Mouse (Mus musculus) C2C12 (cell line): Measurements from ENCODE around the gene Rtl1. TPM values are rescaled to one million over a fixed set of nuclear protein-coding genes. Genes with fewer than 3 reads are reported as not detected.

Source experiments
- H3K27me3 ChIP-seq: one replicate; pipeline ENCODE4 v1.6.1; 2011; ENCODE audit not compliant: control insufficient read depth, insufficient read depth, insufficient read length
- H3K36me3 ChIP-seq: one replicate; pipeline ENCODE4 v1.6.1; 2011; ENCODE audit not compliant: control insufficient read depth, insufficient read depth
- H3K4me3 ChIP-seq: one replicate; pipeline ENCODE4 v1.5.1; 2011; ENCODE audit warnings: mild to moderate bottlenecking, control low read depth; ENCODE audit not compliant: poor library complexity, insufficient read depth, severe bottlenecking
- H3K79me2 ChIP-seq: one replicate; pipeline ENCODE4 v1.6.1; 2011; ENCODE audit not compliant: control insufficient read depth, insufficient read depth
- H3K79me3 ChIP-seq: one replicate; pipeline ENCODE4 v1.6.1; 2011; ENCODE audit warnings: low read depth, control low read depth
- H3ac ChIP-seq: one replicate; pipeline ENCODE3; 2011; ENCODE audit warnings: low read depth; ENCODE audit not compliant: control insufficient read depth, insufficient read length
- CEBPB ChIP-seq: IDR thresholded peaks from one replicate; pipeline ENCODE4 v1.6.1; 2011; ENCODE audit warnings: low read depth, mild to moderate bottlenecking, control low read depth, moderate library complexity
- CTCF ChIP-seq: IDR thresholded peaks from one replicate; pipeline ENCODE4 v1.5.1; 2011; ENCODE audit not compliant: control insufficient read depth, insufficient read depth, insufficient read length
- FOSL1 ChIP-seq: IDR thresholded peaks from one replicate; pipeline ENCODE4 v1.8.0; 2011; ENCODE audit warnings: mild to moderate bottlenecking, low read length; ENCODE audit not compliant: poor library complexity, insufficient read depth, severe bottlenecking
- MAX ChIP-seq: IDR thresholded peaks from one replicate; pipeline ENCODE4 v1.6.1; 2011; ENCODE audit warnings: mild to moderate bottlenecking, control low read depth
- MYOD1 ChIP-seq: IDR thresholded peaks from one replicate; pipeline ENCODE4 v1.6.1; 2011; ENCODE audit warnings: low read depth; ENCODE audit not compliant: control insufficient read depth, insufficient read length
- MYOG ChIP-seq: IDR thresholded peaks from one replicate; pipeline ENCODE4 v1.6.1; 2011; ENCODE audit not compliant: control insufficient read depth, insufficient read length; ENCODE audit errors: extremely low read depth
- USF1 ChIP-seq: IDR thresholded peaks from one replicate; pipeline ENCODE4 v1.6.1; 2011; ENCODE audit warnings: low read depth, mild to moderate bottlenecking, control low read depth, moderate library complexity
- polyA plus RNA-seq: library from polyadenylated mRNA; unstranded; fragments of >200 nt; fragmentation: generic; extraction: Trizol; gene quantifications from one replicate; pipeline ENCODE4 v1.2.1, GENCODE M21; 2012; ENCODE audit warnings: missing spikeins

The Rtl1 gene
- polyA plus RNA-seq, 1 experiment: not detected

DNA sequence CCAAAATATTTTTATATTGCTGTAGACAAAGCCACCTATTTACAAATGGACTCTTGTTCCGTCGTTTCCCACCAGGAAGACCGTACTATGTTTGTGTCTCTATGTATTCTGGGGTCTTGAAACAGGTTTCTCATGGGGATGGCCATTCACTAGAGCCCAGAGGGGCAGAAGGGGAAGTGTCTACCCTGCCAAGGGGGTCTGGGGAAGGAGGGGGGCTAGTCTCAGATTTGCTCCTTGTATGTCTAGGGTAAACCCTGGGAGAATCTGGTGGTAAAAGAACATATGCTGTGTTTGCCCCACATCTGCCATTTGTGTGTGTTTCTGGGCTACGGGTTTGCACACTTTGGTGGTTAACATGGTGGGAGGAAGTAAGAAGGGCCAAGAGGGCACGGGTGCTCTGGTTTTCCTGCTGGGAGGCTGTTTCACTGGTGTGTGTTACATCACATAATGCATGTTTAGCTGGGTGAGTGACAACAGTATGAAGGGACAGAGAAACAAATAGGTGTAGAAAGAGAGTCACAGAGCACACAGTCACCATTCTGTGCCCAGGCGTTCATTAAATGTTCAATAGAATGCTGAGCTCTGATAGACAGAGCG lies 41.1 kb downstream of the Rtl1 start:
- H3K79me3 ChIP-seq: no peaks in the 10 kb centered on the region
- no peak for TF ChIP-seq USF1
- no peak for TF ChIP-seq MAX
- no peak for TF ChIP-seq FOSL1
- no peak for TF ChIP-seq MYOG
- no peak for TF ChIP-seq MYOD1
- TF ChIP-seq CEBPB: no peak
- TF ChIP-seq CTCF: no peak
- no peak overlapping the region for H3ac ChIP-seq
- no peaks in the 10 kb centered on the region for H3K79me2 ChIP-seq
- peaks cover 25% of the 10 kb centered on the region for H3K27me3 ChIP-seq
- H3K4me3 ChIP-seq: no peak overlapping the region
- no peaks in the 10 kb centered on the region for H3K36me3 ChIP-seq

DNA sequence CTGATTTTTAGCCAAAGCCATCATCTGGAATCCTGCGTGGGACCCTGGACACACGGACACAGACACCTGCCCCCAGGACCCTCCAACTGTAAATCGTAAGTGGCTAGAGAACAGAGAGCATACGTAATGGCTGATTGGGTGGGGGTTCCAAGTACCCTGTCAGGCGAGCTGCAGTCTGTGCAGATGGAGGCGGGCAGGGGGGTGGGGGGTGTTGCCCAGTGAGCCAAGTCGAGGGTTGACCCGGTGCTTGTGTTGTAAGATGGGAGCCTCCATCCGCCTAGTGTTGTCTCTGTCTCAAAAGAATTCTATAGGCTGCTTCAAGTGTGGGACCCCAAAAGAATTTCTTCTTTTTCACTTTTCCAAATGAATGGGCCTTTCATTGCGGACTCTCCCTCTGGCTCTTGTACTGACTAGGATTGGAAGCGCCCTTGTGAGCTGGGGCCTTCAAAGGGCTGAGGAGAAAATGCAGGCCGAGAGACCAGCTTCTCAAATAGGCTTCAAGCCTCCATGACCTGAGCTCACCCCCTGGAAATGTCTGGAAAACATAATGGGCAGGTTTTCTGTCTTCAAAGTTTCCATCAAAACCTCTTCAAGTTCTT lies 41.8 kb downstream of the Rtl1 start:
- no peaks in the 10 kb centered on the region for H3K36me3 ChIP-seq

GRCm38 (mm10) chr12:109555837-109556409 lies 44.2 kb downstream of the Rtl1 start:
- Histone ChIP-seq H3K27me3 (peaks cover 25% of the 10 kb centered on the region), H3K36me3 (no peaks in the 10 kb centered on the region), H3K79me3 (no peaks in the 10 kb centered on the region), H3ac (no peak overlapping the region), H3K79me2 (no peaks in the 10 kb centered on the region), H3K4me3 (no peak overlapping the region)
- no peak for TF ChIP-seq FOSL1
- TF ChIP-seq CTCF: no peak
- TF ChIP-seq MYOG: no peak
- TF ChIP-seq CEBPB: no peak
- TF ChIP-seq MAX: no peak
- no peak for TF ChIP-seq MYOD1
- no peak for TF ChIP-seq USF1

More for the DNA sequence above, 41.8 kb downstream of the Rtl1 start:
- Histone ChIP-seq H3K4me3 (no peak overlapping the region), H3ac (no peak overlapping the region), H3K27me3 (peaks cover 25% of the 10 kb centered on the region), H3K79me3 (no peaks in the 10 kb centered on the region), H3K79me2 (no peaks in the 10 kb centered on the region)
- TF ChIP-seq CEBPB (no peak), MYOG (no peak), MYOD1 (no peak), MAX (no peak), CTCF (no peak), FOSL1 (no peak), USF1 (no peak)

- Histone ChIP-seq H3K79me2 (no peaks in the 10 kb centered on the region), H3K36me3 (no peaks in the 10 kb centered on the region), H3ac (no peak overlapping the region), H3K27me3 (peaks cover 21% of the 10 kb centered on the region), H3K4me3 (no peak overlapping the region), H3K79me3 (no peaks in the 10 kb centered on the region)
- TF ChIP-seq MAX: no peak
- TF ChIP-seq MYOD1: no peak
- no peak for TF ChIP-seq USF1
- TF ChIP-seq CEBPB: no peak
- no peak for TF ChIP-seq MYOG
- no peak for TF ChIP-seq FOSL1
- TF ChIP-seq CTCF: no peak
These were observed 46.6 kb downstream of the Rtl1 start for GRCm38 (mm10) chr12:109553568-109553967.

- Histone ChIP-seq H3K79me2 (no peaks in the 10 kb centered on the region), H3K36me3 (no peaks in the 10 kb centered on the region), H3K79me3 (no peaks in the 10 kb centered on the region), H3K4me3 (no peak overlapping the region), H3ac (no peak overlapping the region), H3K27me3 (peaks cover 21% of the 10 kb centered on the region)
- no peak for TF ChIP-seq CTCF
These were observed 47.2 kb downstream of the Rtl1 start for GRCm38 (mm10) chr12:109552754-109553525.
